Mouse (Mus musculus) MN1 (cell line): Measurements from ENCODE around the gene Zfp566.

Experiments
- DNase-seq: peaks from one replicate; pipeline ENCODE4 v3.0.0-alpha.2; 2016; ENCODE audit warnings: low spot score

Gene Zfp566

GRCm38 (mm10) chr7:30053591-30053990, 36.7 kb downstream of the Zfp566 start:
- DNase-seq = no peak

GRCm38 (mm10) chr7:30050882-30051548, 39.3 kb downstream of the Zfp566 start, which contains the start of gene Zfp14:
Zfp14 (minus strand) TSS chr7:30051380.
- peak; percentile 90 for DNase-seq

- peak; percentile 22 for DNase-seq
These were observed 42.2 kb downstream of the Zfp566 start for GRCm38 (mm10) chr7:30048126-30048525.

- no peak for DNase-seq
These were observed 46.0 kb downstream of the Zfp566 start for GRCm38 (mm10) chr7:30044354-30044753.

GRCm38 (mm10) chr7:30034331-30034730, 56.0 kb downstream of the Zfp566 start:
- no peak for DNase-seq

- no peak for DNase-seq
These were observed 58.9 kb downstream of the Zfp566 start for GRCm38 (mm10) chr7:30031379-30031778.

GRCm38 (mm10) chr7:30030677-30031076, 59.6 kb downstream of the Zfp566 start:
- no peak for DNase-seq

GRCm38 (mm10) chr7:30028572-30028971, 61.8 kb downstream of the Zfp566 start:
- DNase-seq = no peak
